Mouse (Mus musculus) neural tube, embryonic 14.5 days (tissue): Measurements from ENCODE around the gene Dscam. TPM values are rescaled to one million over a fixed set of nuclear protein-coding genes. Genes with fewer than 3 reads are reported as not detected.

ENCODE experiments used
- ATAC-seq: fragments of 200-750 bp; cut with Nextera tagmentation; 2 replicates; pipeline ENCODE4 v1.8.0; 2017; ENCODE audit warnings: low read depth, mild to moderate bottlenecking, moderate TSS enrichment, moderate library complexity
- H3K27ac ChIP-seq: fragments of 300-500 bp; sonication (generic); 2 replicates; pipeline ENCODE4 v1.5.1; 2014; ENCODE audit warnings: low read depth, mild to moderate bottlenecking, control low read depth, low read length, moderate library complexity, mixed read lengths
- H3K27me3 ChIP-seq: fragments of 300-500 bp; sonication (generic); 2 replicates; pipeline ENCODE4 v1.6.1; 2014; ENCODE audit warnings: low read length; ENCODE audit not compliant: control insufficient read depth, insufficient read depth
- H3K36me3 ChIP-seq: fragments of 300-500 bp; sonication (generic); 2 replicates; pipeline ENCODE4 v1.6.1; 2014; ENCODE audit warnings: low read length, mixed read lengths; ENCODE audit not compliant: control insufficient read depth, insufficient read depth
- H3K4me1 ChIP-seq: fragments of 300-500 bp; sonication (generic); 2 replicates; pipeline ENCODE4 v1.6.1; 2014; ENCODE audit warnings: low read length; ENCODE audit not compliant: control insufficient read depth, insufficient read depth
- H3K4me2 ChIP-seq: fragments of 300-500 bp; sonication (generic); 2 replicates; pipeline ENCODE4 v1.6.1; 2014; ENCODE audit warnings: mild to moderate bottlenecking, low read depth, low read length, control low read depth
- H3K4me3 ChIP-seq: fragments of 300-500 bp; sonication (generic); 2 replicates; pipeline ENCODE4 v1.5.1; 2014; ENCODE audit warnings: low read depth, low read length, control low read depth, mixed read lengths
- H3K9ac ChIP-seq: fragments of 300-500 bp; sonication (generic); replicated peaks from 2 replicates; pipeline ENCODE4 v1.6.1; 2014; ENCODE audit warnings: low read depth, mild to moderate bottlenecking, control low read depth, low read length, mixed read lengths
- H3K9me3 ChIP-seq: fragments of 300-500 bp; sonication (generic); 2 replicates; pipeline ENCODE4 v1.6.1; 2016; ENCODE audit warnings: low read length; ENCODE audit not compliant: control insufficient read depth
- WGBS: fragments of 180-500 bp; shearing (Covaris S2); extraction: QIAGEN DNeasy Blood & Tissue Kit; methylation state at CpG from one replicate; pipeline ENCODE4 v1.1.7; 2014; 5-methylcytosine and 5-hydroxymethylcytosine counted together
- polyA plus RNA-seq: library from polyadenylated mRNA; unstranded; fragments of >200 nt; fragmentation: Nextera tagmentation; extraction: Ambion mirVana; gene quantifications from 2 replicates; pipeline ENCODE4 v1.2.1, GENCODE M21; 2014

Dscam gene
- polyA plus RNA-seq, 1 experiment from 2014 or later = 19.9 TPM

- H3K27ac ChIP-seq = no peak overlapping the region
- no peak overlapping the region for H3K9ac ChIP-seq
These were observed 434.1 kb downstream of the Dscam start for GRCm38 (mm10) chr16:96736501-96736900.

GRCm38 (mm10) chr16:96730881-96731280 is 439.7 kb downstream of the Dscam start:
- Histone ChIP-seq H3K4me3 (no peak overlapping the region), H3K27me3 (no peaks in the 10 kb centered on the region), H3K9ac (no peak overlapping the region), H3K4me1 (peaks cover 2% of the 10 kb centered on the region; the same call in 1 of the 2 replicates), H3K27ac (no peak overlapping the region), H3K9me3 (no peaks in the 10 kb centered on the region), H3K36me3 (no peaks in the 10 kb centered on the region), H3K4me2 (no peak overlapping the region)
- no peak for ATAC-seq
- 80% methylated on average over 3 of the region's 3 CpGs for WGBS

More at GRCm38 (mm10) chr16:96736501-96736900, 434.1 kb downstream of the Dscam start:
- 82% methylated on average over 1 of the region's 1 CpGs for WGBS
- ATAC-seq = no peak
- Histone ChIP-seq H3K36me3 (no peaks in the 10 kb centered on the region), H3K9me3 (no peaks in the 10 kb centered on the region), H3K4me2 (no peak overlapping the region), H3K4me3 (no peak overlapping the region), H3K4me1 (no peaks in the 10 kb centered on the region), H3K27me3 (no peaks in the 10 kb centered on the region)

- ATAC-seq = peak; percentile 45; the same call in 1 of the 2 replicates
- H3K4me2 ChIP-seq = no peak overlapping the region
- H3K9me3 ChIP-seq = no peaks in the 10 kb centered on the region
- H3K4me3 ChIP-seq = no peak overlapping the region
- 50% methylated on average over 13 of the region's 13 CpGs for WGBS
- H3K27me3 ChIP-seq = no peaks in the 10 kb centered on the region
- no peak overlapping the region for H3K9ac ChIP-seq
- peaks cover 8% of the 10 kb centered on the region for H3K4me1 ChIP-seq
- no peaks in the 10 kb centered on the region for H3K36me3 ChIP-seq
- peak overlapping the region; percentile 60 for H3K27ac ChIP-seq
These were observed 442.4 kb downstream of the Dscam start for GRCm38 (mm10) chr16:96727836-96728774.

GRCm38 (mm10) chr16:96725071-96725724 is 445.4 kb downstream of the Dscam start:
- Histone ChIP-seq H3K36me3 (no peaks in the 10 kb centered on the region), H3K9me3 (no peaks in the 10 kb centered on the region), H3K4me2 (no peak overlapping the region), H3K9ac (no peak overlapping the region), H3K4me3 (no peak overlapping the region), H3K27me3 (no peaks in the 10 kb centered on the region), H3K4me1 (peaks cover 8% of the 10 kb centered on the region), H3K27ac (peak overlapping the region; percentile 57; the same call in 1 of the 2 replicates)
- no peak; the same call in 1 of the 2 replicates for ATAC-seq
- WGBS = 73% methylated on average over 8 of the region's 8 CpGs

GRCm38 (mm10) chr16:96724591-96724990 is 446.0 kb downstream of the Dscam start:
- no peak for ATAC-seq
- no peak overlapping the region for H3K9ac ChIP-seq
- H3K27ac ChIP-seq = no peak overlapping the region
- H3K9me3 ChIP-seq = no peaks in the 10 kb centered on the region
- no peak overlapping the region for H3K4me2 ChIP-seq
- peaks cover 8% of the 10 kb centered on the region for H3K4me1 ChIP-seq
- H3K27me3 ChIP-seq = no peaks in the 10 kb centered on the region
- no peak overlapping the region for H3K4me3 ChIP-seq
- H3K36me3 ChIP-seq = no peaks in the 10 kb centered on the region
- WGBS = 62% methylated on average over 5 of the region's 5 CpGs

GRCm38 (mm10) chr16:96724123-96724522 is 446.4 kb downstream of the Dscam start:
- peaks cover 8% of the 10 kb centered on the region for H3K4me1 ChIP-seq
- H3K4me3 ChIP-seq = no peak overlapping the region
- no peaks in the 10 kb centered on the region for H3K27me3 ChIP-seq
- ATAC-seq = no peak
- WGBS = 36% methylated on average over 3 of the region's 3 CpGs
- H3K36me3 ChIP-seq = no peaks in the 10 kb centered on the region
- H3K27ac ChIP-seq = no peak overlapping the region
- no peak overlapping the region for H3K4me2 ChIP-seq
- no peaks in the 10 kb centered on the region for H3K9me3 ChIP-seq
- H3K9ac ChIP-seq = no peak overlapping the region

GRCm38 (mm10) chr16:96723066-96723669 is 447.4 kb downstream of the Dscam start:
- no peak for ATAC-seq
- Histone ChIP-seq H3K27me3 (no peaks in the 10 kb centered on the region), H3K27ac (no peak overlapping the region), H3K36me3 (no peaks in the 10 kb centered on the region), H3K4me1 (peaks cover 6% of the 10 kb centered on the region), H3K9ac (no peak overlapping the region), H3K4me2 (no peak overlapping the region), H3K4me3 (no peak overlapping the region), H3K9me3 (no peaks in the 10 kb centered on the region)
- 84% methylated on average over 2 of the region's 2 CpGs for WGBS

- Histone ChIP-seq H3K27me3 (no peaks in the 10 kb centered on the region), H3K4me3 (no peak overlapping the region), H3K4me1 (peaks cover 6% of the 10 kb centered on the region; the same call in 1 of the 2 replicates), H3K36me3 (no peaks in the 10 kb centered on the region), H3K4me2 (no peak overlapping the region), H3K9me3 (no peaks in the 10 kb centered on the region), H3K27ac (no peak overlapping the region), H3K9ac (no peak overlapping the region)
- no peak for ATAC-seq
- WGBS = 72% methylated on average over 3 of the region's 3 CpGs
These were observed 448.4 kb downstream of the Dscam start for GRCm38 (mm10) chr16:96722135-96722534.
